Mouse (Mus musculus) heart, embryonic 11.5 days (tissue): ENCODE measurements at regions not wholly inside any gene's neighbourhood (a gene's known extent, or its start where the extent isn't known, plus 50 kb on each side); places are given as distances from the start of the nearest gene placed in this dataset.

ENCODE experiments used
- ATAC-seq: fragments of 200-750 bp; cut with Nextera tagmentation; replicated peaks from 2 replicates; pipeline ENCODE4 v1.8.0; 2017; ENCODE audit warnings: moderate library complexity; ENCODE audit not compliant: insufficient number of reproducible peaks, low FRiP score, low TSS enrichment
- H3K27ac ChIP-seq: fragments of 300-500 bp; sonication (generic); 2 replicates; pipeline ENCODE4 v1.5.1; 2014; ENCODE audit warnings: mild to moderate bottlenecking, low read depth, low read length
- H3K27me3 ChIP-seq: fragments of 300-500 bp; sonication (generic); 2 replicates; pipeline ENCODE4 v1.6.1; 2014; ENCODE audit warnings: mild to moderate bottlenecking, low read length, mixed read lengths; ENCODE audit not compliant: control insufficient read depth, insufficient read depth
- H3K36me3 ChIP-seq: fragments of 300-500 bp; sonication (generic); 2 replicates; pipeline ENCODE4 v1.6.1; 2014; ENCODE audit warnings: mild to moderate bottlenecking, low read length, moderate library complexity, mixed read lengths; ENCODE audit not compliant: control insufficient read depth, insufficient read depth
- H3K4me1 ChIP-seq: fragments of 300-500 bp; sonication (generic); 2 replicates; pipeline ENCODE4 v1.6.1; 2014; ENCODE audit warnings: low read length; ENCODE audit not compliant: control insufficient read depth, insufficient read depth
- H3K4me2 ChIP-seq: fragments of 300-500 bp; sonication (generic); 2 replicates; pipeline ENCODE4 v1.6.1; 2014; ENCODE audit warnings: mild to moderate bottlenecking, moderate library complexity
- H3K4me3 ChIP-seq: fragments of 300-500 bp; sonication (generic); 2 replicates; pipeline ENCODE4 v1.5.1; 2014; ENCODE audit warnings: low read depth, low read length
- H3K9ac ChIP-seq: fragments of 300-500 bp; sonication (generic); 2 replicates; pipeline ENCODE4 v1.6.1; 2014; ENCODE audit warnings: mild to moderate bottlenecking, low read depth, low read length, moderate library complexity
- H3K9me3 ChIP-seq: fragments of 300-500 bp; sonication (generic); replicated peaks from 2 replicates; pipeline ENCODE4 v1.6.1; 2016; ENCODE audit warnings: low read length; ENCODE audit not compliant: control insufficient read depth
- WGBS: fragments of 180-500 bp; shearing (Covaris S2); extraction: QIAGEN DNeasy Blood & Tissue Kit; methylation state at CpG from one replicate; pipeline ENCODE4 v1.1.7; 2014; ENCODE audit not compliant: insufficient replicate concordance; 5-methylcytosine and 5-hydroxymethylcytosine counted together

DNA sequence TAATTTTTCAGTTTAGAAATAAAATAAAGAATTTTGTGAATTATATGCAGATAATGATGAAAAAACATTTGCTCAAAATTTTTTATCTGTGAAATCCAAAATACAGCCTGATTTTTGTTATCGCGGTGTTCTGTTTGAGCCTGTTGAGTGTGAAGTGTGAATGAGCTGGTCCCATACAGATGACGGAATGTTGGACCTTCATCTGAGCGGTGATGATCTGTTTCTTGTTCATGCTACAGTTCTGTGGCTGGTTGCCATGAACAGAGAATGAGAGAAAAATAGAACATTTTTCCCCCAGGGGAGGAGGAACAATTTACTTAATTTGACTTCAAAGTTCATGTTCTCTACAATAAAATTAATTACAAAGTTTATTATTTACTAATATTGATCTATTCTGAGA is 188.7 kb upstream of the Plpp4 start:
- no peaks in the 10 kb centered on the region for H3K27me3 ChIP-seq
- no peaks in the 10 kb centered on the region for H3K4me1 ChIP-seq
- no peak for ATAC-seq
- no peak overlapping the region for H3K9ac ChIP-seq
- no peak overlapping the region for H3K4me3 ChIP-seq
- no peaks in the 10 kb centered on the region for H3K36me3 ChIP-seq
- 89% methylated on average over 4 of the region's 4 CpGs for WGBS
- H3K4me2 ChIP-seq = no peak overlapping the region
- H3K9me3 ChIP-seq = no peaks in the 10 kb centered on the region
- H3K27ac ChIP-seq = no peak overlapping the region

DNA sequence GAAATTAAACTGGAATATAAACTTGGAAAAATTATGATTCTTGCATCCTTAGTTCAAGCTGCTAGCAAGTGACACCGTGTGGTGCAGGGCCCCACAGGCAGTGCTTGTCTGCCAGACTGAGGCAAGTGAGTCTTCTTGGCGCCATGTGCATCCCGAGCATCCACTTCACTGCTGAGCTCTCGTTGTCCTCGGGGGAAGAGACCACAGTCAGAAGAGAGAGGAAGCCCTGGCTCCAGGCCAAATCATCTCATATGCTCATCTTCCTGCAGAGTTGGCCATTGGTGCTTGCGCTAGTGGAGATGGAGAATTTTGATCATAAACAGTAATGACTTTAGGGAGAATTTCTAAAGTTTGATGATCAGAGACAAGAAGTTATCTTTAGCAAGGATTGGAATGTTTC is 177.0 kb upstream of the Plpp4 start:
- no peaks in the 10 kb centered on the region for H3K27me3 ChIP-seq
- H3K4me2 ChIP-seq = no peak overlapping the region
- no peak for ATAC-seq
- no peak overlapping the region for H3K4me3 ChIP-seq
- no peak overlapping the region for H3K27ac ChIP-seq
- no peaks in the 10 kb centered on the region for H3K4me1 ChIP-seq
- H3K9me3 ChIP-seq = no peaks in the 10 kb centered on the region
- no peak overlapping the region for H3K9ac ChIP-seq
- 74% methylated on average over 6 of the region's 6 CpGs for WGBS
- H3K36me3 ChIP-seq = no peaks in the 10 kb centered on the region

DNA sequence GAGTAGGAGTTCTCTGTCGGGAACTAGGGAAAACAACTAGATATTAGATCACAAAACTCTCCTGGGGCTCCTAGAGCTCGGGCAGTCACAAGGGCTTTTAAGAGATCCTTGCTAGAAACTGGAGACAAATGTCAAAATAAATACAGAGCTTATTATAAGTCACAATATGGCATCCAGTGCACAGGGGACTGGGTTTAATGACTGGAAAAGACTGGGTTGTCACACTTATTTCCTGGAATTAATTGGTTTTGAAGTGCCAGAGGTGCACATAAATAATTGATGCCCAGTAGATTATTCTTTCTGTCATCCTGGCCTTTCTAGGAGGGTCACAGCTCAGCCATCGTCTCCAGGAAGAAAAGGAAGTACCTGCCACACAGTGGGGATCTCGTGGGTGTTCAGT is 165.4 kb upstream of the Plpp4 start:
- Histone ChIP-seq H3K4me3 (no peak overlapping the region), H3K9me3 (no peaks in the 10 kb centered on the region), H3K9ac (no peak overlapping the region), H3K27ac (no peak overlapping the region), H3K36me3 (no peaks in the 10 kb centered on the region), H3K27me3 (no peaks in the 10 kb centered on the region), H3K4me2 (no peak overlapping the region), H3K4me1 (no peaks in the 10 kb centered on the region)
- 64% methylated on average over 4 of the region's 4 CpGs for WGBS
- no peak for ATAC-seq

DNA sequence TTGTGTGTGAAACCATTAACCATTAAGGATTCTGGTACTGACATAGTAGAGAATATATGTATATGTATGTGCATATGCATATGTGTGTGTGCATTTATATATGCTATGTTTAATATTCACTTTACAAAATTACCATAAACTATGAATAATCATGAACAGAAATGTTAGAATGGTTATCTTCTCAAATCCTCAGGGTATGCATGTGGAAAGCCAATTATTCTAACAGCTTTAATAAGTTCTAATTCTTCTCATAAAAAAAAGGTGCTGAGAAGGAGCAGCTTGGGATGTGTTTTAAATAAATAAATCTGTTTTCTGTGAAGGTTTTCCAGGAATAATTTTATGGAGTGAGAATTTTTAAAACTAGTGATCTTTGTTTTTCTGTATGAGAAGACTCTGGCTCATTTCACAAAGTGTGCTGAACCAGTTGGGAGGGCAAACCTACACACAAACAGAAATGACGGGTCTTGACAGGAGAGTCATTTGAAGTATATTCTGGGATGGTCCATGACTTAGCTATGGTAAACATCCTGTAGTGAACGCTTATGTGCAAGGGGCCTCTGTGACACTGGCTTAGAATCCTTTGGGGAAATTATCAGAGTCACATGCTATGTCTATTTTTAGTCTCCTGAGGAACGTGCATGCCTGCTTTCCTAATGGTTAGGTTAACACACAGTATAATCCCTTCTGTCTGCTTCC is 160.3 kb upstream of the Plpp4 start:
- H3K4me3 ChIP-seq = no peak overlapping the region
- no peaks in the 10 kb centered on the region for H3K27me3 ChIP-seq
- no peak for ATAC-seq
- no peak overlapping the region for H3K27ac ChIP-seq
- H3K4me2 ChIP-seq = no peak overlapping the region
- peaks cover 4% of the 10 kb centered on the region; the same call in 1 of the 2 replicates for H3K4me1 ChIP-seq
- H3K9me3 ChIP-seq = no peaks in the 10 kb centered on the region
- no peaks in the 10 kb centered on the region for H3K36me3 ChIP-seq
- H3K9ac ChIP-seq = no peak overlapping the region
- 34% methylated on average over 3 of the region's 3 CpGs for WGBS

DNA sequence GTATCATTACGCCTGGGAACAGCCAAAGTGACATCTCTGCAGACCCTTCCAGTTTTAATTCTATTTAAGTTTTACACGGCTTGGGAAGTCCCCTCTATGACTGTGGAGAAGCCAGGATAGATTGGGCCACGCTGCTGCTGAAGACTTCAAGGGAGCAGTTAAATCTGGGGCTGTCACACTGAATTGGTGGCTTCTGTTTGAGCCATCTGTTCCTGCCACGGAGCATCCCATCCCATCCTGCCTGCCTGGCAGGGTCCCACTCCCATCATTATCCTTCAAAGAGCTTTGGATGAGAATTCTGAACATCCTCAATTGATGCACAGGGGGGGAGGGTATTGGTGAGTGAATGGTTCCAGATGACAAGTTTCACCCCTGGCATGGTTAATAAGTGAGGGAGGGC is 154.4 kb upstream of the Plpp4 start:
- Histone ChIP-seq H3K27ac (no peak overlapping the region), H3K27me3 (no peaks in the 10 kb centered on the region), H3K4me3 (no peak overlapping the region), H3K36me3 (no peaks in the 10 kb centered on the region), H3K4me1 (no peaks in the 10 kb centered on the region), H3K4me2 (no peak overlapping the region), H3K9me3 (no peaks in the 10 kb centered on the region), H3K9ac (no peak overlapping the region)
- 70% methylated on average over 4 of the region's 4 CpGs for WGBS
- no peak for ATAC-seq

DNA sequence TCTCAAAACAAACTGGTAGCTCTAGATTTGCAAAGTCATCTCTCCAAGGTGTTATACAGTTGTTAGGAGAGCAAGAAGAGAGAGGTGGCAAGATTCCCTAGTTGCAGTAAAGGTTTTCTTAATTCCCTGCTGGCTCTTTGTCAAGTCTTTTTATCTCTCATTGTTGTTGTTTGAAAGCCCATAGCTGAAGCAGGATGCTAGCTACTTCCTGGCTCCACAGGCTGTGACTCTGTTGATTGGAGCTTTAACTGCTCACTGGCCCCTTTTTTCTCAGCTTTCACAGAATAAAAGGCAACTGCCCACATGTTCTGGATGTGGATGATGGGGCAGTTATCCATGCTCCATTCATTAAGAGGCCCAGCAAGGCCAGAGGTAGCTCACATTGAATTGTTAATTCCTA is 122.7 kb upstream of the Plpp4 start:
- no peak overlapping the region for H3K4me2 ChIP-seq
- no peak overlapping the region for H3K27ac ChIP-seq
- no peaks in the 10 kb centered on the region for H3K4me1 ChIP-seq
- H3K4me3 ChIP-seq = no peak overlapping the region
- no peak for ATAC-seq
- H3K36me3 ChIP-seq = no peaks in the 10 kb centered on the region
- no peak overlapping the region for H3K9ac ChIP-seq
- no peaks in the 10 kb centered on the region for H3K27me3 ChIP-seq
- H3K9me3 ChIP-seq = no peaks in the 10 kb centered on the region

DNA sequence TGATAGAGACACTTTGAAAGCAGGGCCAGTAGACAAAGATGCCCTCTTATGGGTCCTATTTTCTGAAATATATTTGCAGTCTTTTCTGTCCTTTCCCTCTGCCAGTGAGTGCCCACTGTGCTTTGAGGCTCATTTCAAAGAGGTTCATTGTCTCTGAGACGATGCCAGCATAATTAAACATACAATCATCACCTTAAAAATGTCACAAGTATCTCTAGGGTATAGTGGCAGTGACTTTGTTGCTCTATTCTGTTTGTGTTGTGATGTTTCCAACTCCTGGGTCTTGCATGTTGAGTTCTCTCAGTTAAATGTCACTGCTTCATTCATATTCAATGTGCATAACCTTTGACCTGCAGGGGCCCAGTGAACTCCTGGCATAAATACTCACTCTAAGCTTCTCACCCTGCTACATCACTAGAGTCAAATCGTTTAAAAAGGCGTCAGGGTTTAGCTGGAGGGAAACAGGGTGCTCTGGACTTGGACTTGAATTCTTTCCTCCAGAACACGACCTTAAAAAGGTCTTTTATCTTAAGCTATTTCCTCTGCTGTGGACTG is 122.1 kb upstream of the Plpp4 start:
- Histone ChIP-seq H3K27ac (no peak overlapping the region), H3K9me3 (no peaks in the 10 kb centered on the region), H3K27me3 (no peaks in the 10 kb centered on the region), H3K36me3 (no peaks in the 10 kb centered on the region), H3K4me3 (no peak overlapping the region), H3K4me1 (no peaks in the 10 kb centered on the region), H3K9ac (no peak overlapping the region), H3K4me2 (no peak overlapping the region)
- ATAC-seq = no peak
- WGBS = 23% methylated on average over 4 of the region's 4 CpGs

DNA sequence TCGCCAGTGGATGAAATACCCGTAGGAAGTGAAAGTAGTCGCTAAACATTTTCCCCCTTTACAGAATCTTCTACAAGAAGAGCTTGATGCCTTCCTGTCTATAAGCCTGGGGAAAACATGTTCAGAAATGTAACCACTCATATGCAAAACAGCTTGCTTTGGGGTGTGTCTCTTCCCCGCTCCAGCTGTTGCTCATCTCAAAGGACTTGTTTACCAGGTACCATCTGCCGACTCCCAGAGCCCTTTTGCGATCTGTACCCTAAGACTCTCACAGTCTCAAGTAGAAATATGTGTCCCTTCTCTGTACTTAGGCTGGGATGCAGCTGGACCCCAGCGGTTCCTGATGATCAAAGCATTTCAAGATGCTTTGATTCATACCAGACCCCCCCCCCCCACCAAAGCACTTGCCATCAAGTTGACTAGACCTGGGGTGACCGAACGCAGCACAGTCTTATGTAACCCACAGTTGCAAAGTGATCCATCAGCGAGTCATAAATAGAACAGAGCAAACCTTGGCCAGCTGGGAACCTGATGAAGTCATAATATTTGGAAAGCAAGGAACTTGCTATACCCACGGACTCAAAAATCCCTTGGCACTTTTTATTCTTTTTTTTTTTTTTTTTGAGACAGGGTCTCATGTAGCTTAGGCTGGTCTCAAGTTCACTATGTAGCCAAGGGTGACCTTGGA is 119.4 kb upstream of the Plpp4 start:
- no peak overlapping the region for H3K27ac ChIP-seq
- 78% methylated on average over 11 of the region's 11 CpGs for WGBS
- no peaks in the 10 kb centered on the region for H3K36me3 ChIP-seq
- no peak for ATAC-seq
- no peak overlapping the region for H3K4me2 ChIP-seq
- no peaks in the 10 kb centered on the region for H3K4me1 ChIP-seq
- H3K27me3 ChIP-seq = no peaks in the 10 kb centered on the region
- H3K4me3 ChIP-seq = no peak overlapping the region
- H3K9me3 ChIP-seq = no peaks in the 10 kb centered on the region
- H3K9ac ChIP-seq = no peak overlapping the region
